In genomic region chr2:60291381-60291780, GRCm38 (mm10) we compare ENCODE assay signal across 17 mouse cellular contexts. TPM values are rescaled to one million over a fixed set of nuclear protein-coding genes. Genes with fewer than 3 reads are reported as not detected.
"Had no signal": no experiment of that assay in that cellular context is flagged by ENCODE, and none has a peak within 500 bp of the region (broad histone marks: within the 10 kb centered on the region; RNA-seq: fewer than 3 reads in every experiment).

No protein-coding gene starts in this region.

- H3K9ac ChIP-seq: liver, postnatal 0 days; lung, embryonic 15.5 days; midbrain, embryonic 12.5 days; neural tube, embryonic 12.5 days; stomach, embryonic 15.5 days had no signal

- H3K27me3 ChIP-seq: lung, embryonic 15.5 days; midbrain, embryonic 12.5 days; neural tube, embryonic 12.5 days; stomach, embryonic 15.5 days had no signal

- DNase-seq: liver, postnatal 0 days; lung, adult 2 months; lung, postnatal 14 days; lung, postnatal 4 days; midbrain, embryonic 14.5 days; right cerebral cortex, postnatal 14 days; thymus, adult 2 months; thymus, postnatal 25 days; thymus, postnatal 4 days had no signal

- H3K27ac ChIP-seq: lung, embryonic 15.5 days; midbrain, embryonic 10.5 days; midbrain, embryonic 12.5 days; neural tube, embryonic 12.5 days; stomach, embryonic 15.5 days; stomach, postnatal 0 days had no signal

- H3K36me3 ChIP-seq: lung, embryonic 15.5 days; midbrain, embryonic 10.5 days; midbrain, embryonic 12.5 days; neural tube, embryonic 12.5 days; stomach, embryonic 15.5 days had no signal

- H3K4me3 ChIP-seq: lung, embryonic 15.5 days; midbrain, embryonic 10.5 days; midbrain, embryonic 12.5 days; neural tube, embryonic 12.5 days; stomach, embryonic 15.5 days had no signal

- H3K9me3 ChIP-seq: lung, embryonic 15.5 days; midbrain, embryonic 10.5 days; midbrain, embryonic 12.5 days; neural tube, embryonic 12.5 days; stomach, embryonic 15.5 days had no signal

- H3K4me2 ChIP-seq: lung, embryonic 15.5 days; midbrain, embryonic 12.5 days; neural tube, embryonic 12.5 days; stomach, embryonic 15.5 days had no signal

- ATAC-seq: liver, postnatal 0 days; lung, postnatal 0 days had no signal

- H3K4me1 ChIP-seq: lung, embryonic 15.5 days; midbrain, embryonic 10.5 days; midbrain, embryonic 12.5 days; neural tube, embryonic 12.5 days; stomach, embryonic 15.5 days had no signal

RNA-seq across cellular contexts. Expression of gene Cd302, which starts 7.1 kb away (rescaled TPM):
- total RNA-seq: megakaryocyte-erythroid progenitor cell, adult 5-6 weeks had no signal
